Mouse (Mus musculus) heart, postnatal 0 days (tissue): ENCODE measurements around the gene Rae1.

Experiments
- CTCF ChIP-seq: IDR thresholded peaks from 2 replicates; pipeline ENCODE4 v1.5.1; 2016; ENCODE audit warnings: antibody characterized with exemption, control low read depth, low read depth
- EP300 ChIP-seq: IDR thresholded peaks from 2 replicates; pipeline ENCODE4 v1.6.1; 2016; ENCODE audit warnings: antibody characterized with exemption, low read depth

- no peak for TF ChIP-seq CTCF
- TF ChIP-seq EP300, result no peak
Observed at GRCm38 (mm10) chr2:172975159-172975558, 24.8 kb upstream of the Rae1 start.
